Mouse (Mus musculus) olfactory bulb, adult 2 months (tissue): Measurements from ENCODE around the gene Aim2.

Source experiments
- CTCF ChIP-seq: fragments of 200-500 bp; IDR thresholded peaks from 2 replicates; pipeline ENCODE4 v1.5.1; 2012; ENCODE audit warnings: low read depth, mild to moderate bottlenecking, low read length, moderate library complexity; ENCODE audit not compliant: insufficient read depth
- POLR2A ChIP-seq: fragments of 200-500 bp; IDR thresholded peaks from 2 replicates; pipeline ENCODE4 v1.6.1; 2012; ENCODE audit warnings: mild to moderate bottlenecking, low read depth, low read length, moderate library complexity; ENCODE audit not compliant: insufficient read depth

DNA sequence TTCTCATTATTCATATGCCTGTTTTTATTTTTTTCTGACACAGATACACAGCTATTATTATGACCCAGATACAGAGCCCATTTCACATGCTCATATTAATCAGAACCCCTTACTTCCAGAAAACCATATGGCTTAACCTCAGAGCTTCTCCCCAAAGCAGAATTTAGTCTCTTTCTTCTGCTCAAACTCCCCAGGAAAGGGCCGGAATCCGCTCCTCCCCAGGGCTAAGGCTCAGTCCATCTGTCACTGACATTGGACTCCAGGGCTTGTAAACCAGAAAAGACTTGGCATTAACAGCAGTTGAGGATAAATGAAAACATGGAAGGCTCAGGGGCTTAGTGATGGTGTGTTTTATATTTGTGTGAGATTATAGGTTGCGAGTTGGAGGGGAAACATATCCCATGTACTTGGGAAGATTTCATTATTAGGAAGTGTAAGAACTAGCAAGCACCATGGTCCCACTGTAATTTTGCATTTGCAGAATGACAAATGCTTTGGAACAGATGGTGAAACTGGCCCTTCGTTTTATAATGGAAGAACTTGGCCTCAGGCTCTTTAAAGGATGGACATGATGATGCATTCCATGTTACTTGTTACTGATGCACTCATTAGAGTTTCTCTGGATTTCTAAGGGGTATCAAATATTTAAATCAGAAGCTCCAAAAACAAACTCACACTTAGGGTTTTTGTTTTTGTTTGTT is 9.1 kb downstream of the Aim2 start:
- TF ChIP-seq CTCF (no peak), POLR2A (no peak)
